Mouse (Mus musculus) T-cell, adult 2 months (primary cell): ENCODE results near the gene Mybbp1a.

Experiments used
- DNase-seq: peaks from one replicate; pipeline ENCODE4 v3.0.0; 2022; ENCODE audit warnings: low spot score

The Mybbp1a gene

GRCm38 (mm10) chr11:72440965-72441664 lies at the start of gene Mybbp1a:
Gene Mybbp1a (plus strand): TSS chr11:72441355.
- DNase-seq = peak; percentile 98

GRCm38 (mm10) chr11:72393243-72393642 lies 47.9 kb upstream of the Mybbp1a start:
- DNase-seq = no peak

GRCm38 (mm10) chr11:72393669-72394068 lies 47.5 kb upstream of the Mybbp1a start:
- DNase-seq = no peak

GRCm38 (mm10) chr11:72394694-72395093 lies 46.5 kb upstream of the Mybbp1a start:
- DNase-seq = no peak

- DNase-seq = no peak
These were observed 45.5 kb upstream of the Mybbp1a start for GRCm38 (mm10) chr11:72395652-72396051.

GRCm38 (mm10) chr11:72396621-72397020 lies 44.5 kb upstream of the Mybbp1a start:
- DNase-seq = no peak

GRCm38 (mm10) chr11:72397072-72397471 lies 44.1 kb upstream of the Mybbp1a start:
- DNase-seq = no peak

GRCm38 (mm10) chr11:72397811-72398525 lies 43.2 kb upstream of the Mybbp1a start:
- no peak for DNase-seq

GRCm38 (mm10) chr11:72401068-72401467 lies 40.1 kb upstream of the Mybbp1a start:
- no peak for DNase-seq

- DNase-seq = no peak
These were observed 39.1 kb upstream of the Mybbp1a start for GRCm38 (mm10) chr11:72402017-72402416.

GRCm38 (mm10) chr11:72402969-72403368 lies 38.2 kb upstream of the Mybbp1a start:
- DNase-seq = no peak

GRCm38 (mm10) chr11:72405532-72405931 lies 35.6 kb upstream of the Mybbp1a start:
- DNase-seq = no peak

- no peak for DNase-seq
These were observed 35.0 kb upstream of the Mybbp1a start for GRCm38 (mm10) chr11:72406079-72406675.

GRCm38 (mm10) chr11:72407081-72407480 lies 34.1 kb upstream of the Mybbp1a start:
- no peak for DNase-seq

- DNase-seq = no peak
These were observed 33.6 kb upstream of the Mybbp1a start for GRCm38 (mm10) chr11:72407574-72407973.

- no peak for DNase-seq
These were observed 32.5 kb upstream of the Mybbp1a start for GRCm38 (mm10) chr11:72408451-72409170.

GRCm38 (mm10) chr11:72409649-72410385 lies 31.3 kb upstream of the Mybbp1a start:
- DNase-seq = no peak

GRCm38 (mm10) chr11:72410521-72411092 lies 30.5 kb upstream of the Mybbp1a start:
- DNase-seq = no peak

GRCm38 (mm10) chr11:72411093-72411921 lies 29.8 kb upstream of the Mybbp1a start, which contains the start of gene Smtnl2:
Gene Smtnl2 (minus strand): TSS chr11:72411713.
- no peak for DNase-seq

GRCm38 (mm10) chr11:72411945-72412344 lies 29.2 kb upstream of the Mybbp1a start:
- no peak for DNase-seq
